Mouse (Mus musculus) hindlimb bud, embryonic 11.5 days (tissue): ENCODE measurements around the gene Flrt3.
A peak's percentile ranks its signal among the peaks of the same experiment; 100 is the strongest.

ENCODE experiments used
- DNase-seq: peaks from one replicate; pipeline ENCODE4 v3.0.0-alpha.2; 2012; ENCODE audit warnings: low read depth, low spot score; ENCODE audit errors: extremely low spot score

Flrt3 gene

DNA sequence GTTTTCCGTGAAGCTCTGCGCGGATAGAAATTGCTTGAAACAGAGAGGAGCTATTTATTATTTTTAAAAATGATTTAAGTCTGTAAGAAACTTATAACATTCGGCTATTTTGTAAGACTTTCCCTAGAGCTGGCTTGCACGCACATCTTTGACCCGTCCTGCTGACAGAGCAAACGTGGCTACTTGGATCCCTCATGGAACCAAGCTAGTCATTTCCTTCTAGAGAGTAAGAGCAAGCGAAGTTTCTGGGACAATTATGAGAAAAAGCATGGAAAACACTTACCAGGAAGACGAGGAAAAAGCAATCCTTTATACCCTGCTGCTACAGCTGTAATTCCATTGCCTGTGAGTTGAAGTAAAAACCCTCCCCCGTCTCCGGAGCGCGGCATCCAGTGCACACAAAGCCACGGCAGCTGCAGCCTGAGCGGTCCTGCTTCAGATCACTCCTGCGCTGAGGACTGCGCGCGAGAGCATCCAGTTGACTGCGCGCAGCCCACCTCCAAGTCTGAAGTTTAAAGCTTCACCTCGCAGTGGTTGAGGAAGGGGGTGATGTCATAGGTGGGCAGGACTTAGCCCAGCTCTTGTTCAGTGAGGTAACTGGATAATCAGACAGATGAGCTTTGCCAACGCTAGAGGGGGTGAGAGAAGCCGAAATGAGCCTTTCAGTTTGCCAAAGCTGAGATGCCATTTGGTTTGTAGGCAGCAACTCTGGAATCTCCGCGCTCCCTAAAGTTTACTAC is at the start of gene Flrt3:
Flrt3 (minus strand) TSS at position 507 of the 740 bp plus-strand sequence.
- DNase-seq = peak; percentile 96

DNA sequence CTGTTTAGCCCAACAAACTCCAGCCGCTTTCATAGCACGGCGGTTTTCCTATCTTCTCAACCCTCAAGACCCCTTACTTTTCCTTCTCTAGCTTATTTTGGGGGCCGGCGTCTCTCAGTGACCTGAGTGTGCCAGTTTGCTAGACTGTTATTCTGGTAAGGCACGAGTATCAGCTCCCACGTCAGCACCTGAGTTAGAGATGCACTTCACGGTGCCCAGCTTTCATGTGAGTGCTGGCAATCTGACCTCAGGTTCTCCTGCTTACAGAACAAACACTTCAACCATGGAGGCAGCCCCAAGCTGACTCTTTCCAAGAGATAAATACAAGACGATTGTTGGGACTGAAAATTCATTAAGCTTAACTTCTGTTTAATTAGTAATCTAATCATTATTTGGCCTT is 46.1 kb upstream of the Flrt3 start:
- no peak for DNase-seq

DNA sequence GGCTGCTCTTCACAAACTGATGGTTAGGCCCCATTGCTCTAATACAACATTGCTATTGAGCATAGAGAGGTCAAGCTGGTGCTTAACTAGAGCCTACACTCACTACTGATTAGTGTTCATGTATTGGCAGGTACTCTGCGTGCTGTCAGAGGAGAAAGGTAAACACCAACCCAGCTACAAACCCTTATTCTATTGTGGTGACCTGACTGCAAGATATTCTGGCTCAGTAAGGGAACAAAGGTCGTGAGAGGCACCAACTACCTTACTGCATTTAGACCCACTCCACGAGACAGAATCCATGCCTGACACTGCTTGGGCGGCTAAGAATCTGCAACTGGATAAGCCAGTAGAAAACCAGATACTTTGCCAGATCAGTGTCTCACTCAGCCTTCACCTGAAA is 44.6 kb upstream of the Flrt3 start:
- DNase-seq = no peak

DNA sequence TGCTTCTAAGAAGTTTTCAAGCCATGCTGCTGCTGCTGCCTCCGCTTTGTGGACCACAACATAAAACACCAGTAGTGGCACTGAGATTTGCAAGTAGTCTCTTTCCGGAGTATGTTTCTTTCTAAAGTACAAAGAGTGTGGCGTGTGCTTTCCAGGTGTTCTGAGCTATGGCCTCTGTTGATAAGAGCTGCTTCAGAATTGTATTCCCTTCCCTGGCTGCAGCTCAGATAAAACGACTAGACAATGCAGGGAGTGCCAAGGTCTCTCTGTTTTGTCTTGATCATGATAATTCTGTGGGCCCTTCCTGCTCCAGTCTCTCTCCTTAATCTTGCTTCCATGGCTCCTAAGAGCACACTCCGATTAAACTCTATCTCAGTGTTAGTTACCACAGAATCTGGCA is 36.3 kb upstream of the Flrt3 start:
- no peak for DNase-seq

DNA sequence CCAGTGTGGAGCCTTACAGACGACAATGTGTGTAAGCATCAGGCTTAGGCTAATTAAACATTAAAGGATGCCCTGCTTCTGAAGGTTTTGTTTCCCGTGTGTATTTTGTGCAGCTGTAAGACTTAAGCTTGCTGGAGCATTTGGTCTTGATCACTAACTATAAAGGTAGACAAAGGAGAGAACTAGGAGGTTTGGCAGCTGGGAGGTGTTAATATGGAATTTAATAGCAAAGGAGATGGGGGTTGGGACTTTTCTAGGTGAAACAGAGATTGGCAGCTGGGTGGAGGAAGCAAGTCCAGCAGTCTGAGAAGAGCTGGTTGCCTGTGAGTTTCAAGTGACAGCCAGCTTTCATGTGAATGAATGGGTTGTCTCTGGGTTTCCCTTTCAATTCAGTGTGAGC is 34.0 kb upstream of the Flrt3 start:
- peak; percentile 37 for DNase-seq

DNA sequence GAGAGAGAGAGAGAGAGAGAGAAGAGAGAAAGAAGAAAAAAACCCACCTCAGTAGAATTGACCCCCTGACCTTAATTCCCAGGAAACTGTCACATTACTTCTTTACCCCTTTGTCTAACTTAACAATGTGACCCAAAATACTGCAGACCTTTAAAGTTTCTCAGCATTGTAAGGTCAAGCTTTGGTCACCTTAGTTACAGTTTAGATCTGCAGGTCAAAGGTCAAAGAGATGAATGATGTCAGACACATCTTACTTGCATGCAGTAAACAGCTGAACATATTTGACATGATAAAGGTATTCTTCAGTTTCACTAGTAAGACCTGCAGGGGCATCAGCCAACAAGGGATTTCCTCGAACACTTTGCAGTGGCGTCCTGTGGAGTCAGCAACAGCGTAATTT is 32.9 kb upstream of the Flrt3 start:
- DNase-seq = no peak

DNA sequence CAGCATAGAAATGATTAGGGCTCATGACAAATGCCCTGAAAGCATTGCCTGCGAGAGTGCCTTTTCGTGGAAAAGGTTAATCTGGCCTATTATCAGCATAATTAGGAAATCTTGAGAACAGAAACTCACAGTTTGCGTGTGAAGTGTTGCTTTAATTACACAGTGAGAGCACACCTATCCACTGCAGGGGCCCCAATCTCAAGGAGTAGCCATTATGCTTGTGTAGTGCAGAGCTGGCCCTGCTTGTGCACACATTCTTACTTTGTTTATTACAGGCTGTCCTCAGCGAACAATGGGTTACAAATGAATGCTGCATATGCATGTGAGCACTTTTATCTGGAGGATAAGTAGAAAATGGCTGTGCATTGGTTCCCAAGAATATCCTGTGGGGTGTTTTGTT is 32.1 kb upstream of the Flrt3 start:
- DNase-seq = no peak

DNA sequence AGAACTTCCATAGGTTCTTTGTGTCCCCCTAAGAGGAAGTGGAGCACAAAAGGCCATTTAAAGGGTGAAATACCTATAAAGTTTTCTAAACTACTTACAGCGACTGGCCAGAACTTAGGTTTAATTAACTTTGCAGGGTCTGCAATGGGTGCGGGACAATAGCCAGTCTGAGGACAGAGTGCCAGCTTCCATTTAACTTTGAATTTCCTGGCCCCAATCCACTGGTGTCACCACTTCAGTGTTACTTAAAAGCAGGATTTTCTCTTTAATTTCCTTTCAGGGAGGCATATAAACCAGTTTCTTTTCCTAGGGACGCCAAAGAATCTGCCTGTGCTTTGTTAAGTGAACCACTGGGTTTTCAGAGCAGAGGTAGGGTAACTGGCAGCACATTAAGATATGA is 27.3 kb upstream of the Flrt3 start:
- DNase-seq = no peak

DNA sequence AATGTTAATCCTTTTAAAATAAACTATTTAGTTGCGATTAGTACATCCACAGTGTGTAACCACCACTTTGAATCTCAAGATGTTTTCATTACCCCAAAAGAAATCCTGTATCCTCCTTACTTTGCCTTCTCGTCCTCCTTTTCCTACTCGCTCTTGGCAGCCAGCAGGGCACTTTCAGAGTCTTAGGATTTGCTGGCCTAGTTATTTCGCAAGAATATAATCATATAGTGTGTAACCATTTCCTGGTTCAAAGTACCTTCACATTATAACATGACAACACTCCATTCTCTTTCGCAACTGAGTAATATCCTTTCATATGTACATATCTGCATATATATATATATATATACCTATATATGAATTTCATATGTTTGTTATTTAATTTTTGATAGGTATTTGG is 22.6 kb upstream of the Flrt3 start:
- DNase-seq = no peak

DNA sequence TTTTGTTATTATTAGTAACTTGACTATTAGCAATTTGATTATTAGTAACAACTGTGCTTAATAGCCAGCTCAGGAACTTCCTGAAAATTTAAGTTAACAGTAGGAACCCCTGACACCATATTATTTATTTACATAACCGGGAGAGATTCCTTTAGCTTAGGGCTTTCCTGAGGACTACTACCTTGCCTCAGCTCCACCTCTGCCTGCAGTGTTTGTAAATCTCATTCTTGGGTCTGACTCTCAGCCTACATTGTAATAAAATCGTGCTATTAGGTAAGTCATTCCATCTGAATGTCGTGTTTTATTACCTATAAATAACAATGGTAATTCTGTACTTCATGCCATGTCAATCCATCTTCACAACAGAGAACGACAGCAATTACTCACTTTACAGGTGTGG is 21.2 kb upstream of the Flrt3 start:
- no peak for DNase-seq

DNA sequence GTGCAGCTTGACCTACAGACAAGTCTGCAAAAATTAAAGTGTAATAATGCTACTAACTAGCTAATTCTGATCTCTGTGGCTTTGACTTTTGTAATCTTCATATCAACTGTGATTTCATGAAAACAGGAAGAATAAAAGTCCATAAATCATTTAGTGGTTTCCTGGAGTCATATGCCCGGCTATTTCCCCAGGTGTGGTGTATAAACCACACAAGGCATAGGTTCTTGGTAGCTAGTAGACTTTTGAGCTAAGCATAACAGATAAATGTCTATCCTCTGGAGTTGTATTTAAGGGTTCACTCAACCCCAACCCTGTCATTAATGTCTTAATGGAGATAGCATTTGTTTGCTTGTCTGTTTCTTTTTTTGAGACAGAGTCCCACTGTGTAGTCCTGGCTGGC is 20.1 kb upstream of the Flrt3 start:
- no peak for DNase-seq

DNA sequence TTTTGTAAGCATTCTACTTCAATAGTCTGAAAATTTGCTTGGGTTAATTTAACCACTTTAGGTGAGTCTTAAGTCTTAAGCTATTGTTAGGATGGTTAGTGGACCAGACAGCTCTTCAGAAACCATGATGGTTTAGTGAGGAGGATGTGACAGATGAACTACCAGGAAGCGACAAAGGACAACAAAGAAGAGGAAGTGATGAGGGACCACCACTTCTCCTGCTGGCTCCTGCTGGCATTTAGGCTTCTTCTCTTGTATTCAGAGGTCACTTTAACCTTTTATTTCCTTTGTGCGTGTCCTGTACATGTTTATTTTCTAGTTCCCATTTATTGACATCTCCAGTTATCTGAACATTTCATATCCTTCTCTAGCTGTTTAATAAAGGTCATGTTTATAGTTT is 19.6 kb upstream of the Flrt3 start:
- DNase-seq = no peak

DNA sequence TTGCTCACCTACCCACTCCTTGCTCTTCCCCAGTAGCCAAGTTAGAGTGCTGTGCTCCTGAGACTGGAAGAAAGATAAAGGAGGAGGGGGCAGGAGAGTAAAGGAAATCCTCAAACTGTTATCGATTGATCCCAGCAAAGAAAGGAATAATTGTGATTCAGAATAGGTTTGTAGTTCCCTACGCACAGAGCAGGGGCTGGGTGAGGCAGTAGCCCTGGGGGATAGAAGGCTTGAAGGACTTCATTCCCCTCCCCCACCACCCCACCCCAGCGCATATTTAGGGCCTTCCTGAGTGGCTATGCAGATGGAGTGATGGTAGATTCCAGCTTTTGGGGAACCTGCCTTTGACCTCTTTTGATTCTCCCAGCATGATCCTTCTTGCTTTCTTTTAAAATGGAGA is 5.5 kb upstream of the Flrt3 start:
- DNase-seq = no peak

DNA sequence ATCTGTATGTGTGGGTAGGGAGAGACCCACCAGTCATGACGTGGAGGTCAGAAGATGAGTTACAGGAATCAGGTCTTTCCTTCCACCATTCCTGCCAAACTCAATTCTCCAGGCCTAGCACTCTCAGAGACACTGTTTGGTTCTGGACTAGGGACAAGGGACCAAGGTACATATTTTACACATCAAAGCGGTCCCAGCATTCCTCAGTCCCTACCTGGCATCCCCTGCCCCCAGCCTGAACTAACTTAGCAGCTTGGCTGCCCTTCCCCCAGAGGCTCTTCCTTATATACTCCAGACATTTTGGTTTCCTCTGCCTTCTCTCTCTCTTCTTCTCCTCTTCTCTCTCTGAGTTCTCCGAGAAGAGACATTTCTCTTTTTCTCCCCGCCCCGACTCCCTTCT is 2.2 kb upstream of the Flrt3 start:
- no peak for DNase-seq

DNA sequence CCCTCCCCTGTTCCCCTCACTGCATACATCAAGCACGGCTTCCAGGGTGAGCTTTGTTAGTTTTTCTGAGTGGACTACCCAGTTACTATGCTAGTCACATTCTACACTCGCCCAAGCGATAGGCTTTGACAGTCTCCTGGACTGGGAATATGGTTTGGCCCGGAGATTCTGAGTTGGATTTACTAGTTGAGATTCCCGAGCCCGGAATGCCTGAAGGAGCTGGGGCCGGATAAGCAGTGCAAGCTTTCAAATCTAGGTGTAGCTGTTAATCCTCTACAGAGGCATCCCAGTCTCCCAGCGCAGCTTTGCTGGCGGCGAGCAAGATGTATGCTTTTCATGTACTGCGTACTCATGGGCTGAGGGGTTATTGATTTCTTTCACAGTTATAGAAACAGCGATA is 812 bp downstream of the Flrt3 start:
- no peak for DNase-seq

DNA sequence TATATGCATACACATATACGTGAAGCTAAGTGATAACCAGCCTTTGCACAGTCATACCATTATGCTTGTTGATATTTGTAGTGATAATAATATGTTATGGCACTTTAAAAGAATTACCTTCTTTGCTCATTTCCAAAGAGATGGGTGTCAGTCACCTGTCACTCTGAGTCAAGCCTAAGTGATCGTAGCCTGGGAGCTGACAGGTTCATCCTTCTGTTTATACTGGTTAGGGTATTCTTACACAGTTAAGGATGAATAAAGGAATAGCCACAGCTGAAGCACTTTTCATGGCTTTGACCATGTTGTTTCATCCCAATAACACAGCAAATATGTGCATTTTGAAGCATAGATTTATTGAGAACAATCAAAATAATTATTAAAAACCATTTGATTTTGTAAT is 1.5 kb downstream of the Flrt3 start:
- no peak for DNase-seq

DNA sequence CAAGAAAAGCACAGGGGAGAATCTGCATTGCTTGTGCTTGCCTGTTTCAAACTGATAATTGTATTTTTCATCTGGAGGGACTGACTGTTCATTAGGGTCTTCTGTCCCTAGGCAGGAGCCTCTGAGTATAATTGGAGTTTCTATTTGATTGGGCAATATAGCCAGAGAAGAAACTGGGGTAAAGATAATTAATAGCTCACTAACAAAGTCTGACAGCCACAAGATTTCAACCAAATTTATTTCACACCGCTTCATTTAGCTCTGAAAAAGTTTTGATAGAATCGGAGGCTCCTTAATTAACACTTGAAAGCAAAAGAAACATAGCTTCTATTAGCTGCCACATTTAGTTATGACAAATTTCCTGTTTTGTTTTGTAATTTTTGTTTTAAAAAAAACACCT is 2.2 kb downstream of the Flrt3 start:
- no peak for DNase-seq

DNA sequence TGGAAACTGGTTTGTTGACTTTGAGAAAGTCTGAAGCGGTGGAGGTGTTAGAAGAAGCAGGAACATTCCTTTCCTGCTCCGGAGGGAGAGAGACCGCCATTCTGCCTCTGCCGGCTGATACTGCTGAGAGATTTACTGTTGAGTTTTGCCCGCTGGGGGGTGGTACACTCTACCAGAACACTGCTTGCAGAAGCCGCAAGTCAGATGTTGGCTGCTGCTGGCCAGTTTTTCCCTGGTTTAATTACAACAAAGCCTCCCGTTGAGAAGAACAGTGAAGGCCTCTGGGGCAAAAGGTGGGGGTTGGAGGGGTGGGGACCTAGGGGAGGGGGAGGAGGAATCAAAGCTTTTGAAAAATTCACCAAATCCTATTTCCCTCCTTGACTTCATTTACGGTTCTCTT is 3.0 kb downstream of the Flrt3 start:
- peak; percentile 79 for DNase-seq

DNA sequence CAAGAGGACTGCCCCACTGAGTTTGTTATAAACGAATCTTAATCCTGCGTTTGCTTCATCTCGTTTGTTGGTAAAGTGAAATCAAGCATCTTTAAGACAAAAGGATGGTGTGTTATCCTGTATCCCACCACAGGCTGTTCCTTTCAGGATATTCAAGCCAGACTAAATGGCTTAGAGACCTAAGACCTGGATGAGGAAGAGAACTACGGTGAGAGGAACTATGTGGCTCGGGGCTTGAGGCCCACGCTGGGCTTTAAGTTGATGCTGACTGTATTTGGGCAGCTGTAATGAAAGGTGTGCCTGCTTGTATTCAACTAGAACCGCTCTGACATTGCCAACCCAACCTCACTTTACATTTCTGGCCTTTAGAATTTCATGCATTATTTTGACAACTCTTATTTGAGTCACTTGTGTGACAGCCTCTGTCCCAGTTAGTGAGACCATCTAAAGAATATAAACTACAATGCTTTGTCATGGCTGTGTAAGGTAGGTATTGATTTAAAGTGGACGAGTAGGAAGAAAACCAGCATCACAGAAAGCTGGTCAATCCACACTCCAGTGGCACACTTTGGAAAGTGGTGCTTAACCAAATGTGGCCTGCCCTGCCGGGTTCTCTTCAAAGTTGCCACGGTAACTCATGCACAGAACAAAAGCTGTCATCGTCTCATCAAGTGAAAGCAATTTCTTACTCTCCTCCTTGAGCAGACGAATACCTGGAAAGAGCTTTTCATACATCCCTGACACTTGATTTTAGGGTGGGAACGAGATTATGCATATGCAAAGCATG is 3.8 kb downstream of the Flrt3 start:
- DNase-seq = no peak

DNA sequence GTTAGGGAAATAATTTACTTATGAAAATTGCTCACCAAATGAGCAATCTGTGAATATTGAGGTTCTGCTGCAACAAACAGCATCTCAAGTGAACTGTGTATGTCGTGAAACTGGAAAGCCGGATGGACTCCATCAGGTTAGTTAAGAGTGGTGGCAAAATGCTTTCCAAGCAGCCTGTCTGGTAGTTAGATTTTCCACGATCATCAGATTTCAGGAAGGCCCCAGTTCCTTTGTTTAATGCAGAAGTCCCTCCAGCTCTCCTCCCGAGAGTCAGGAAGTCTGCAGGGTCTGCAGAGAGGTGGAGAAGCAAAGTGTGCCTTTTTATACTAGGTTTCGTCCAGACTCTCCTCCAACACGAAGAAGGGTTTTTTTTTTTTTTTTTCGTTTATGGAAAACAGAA is 4.4 kb downstream of the Flrt3 start:
- DNase-seq = no peak

DNA sequence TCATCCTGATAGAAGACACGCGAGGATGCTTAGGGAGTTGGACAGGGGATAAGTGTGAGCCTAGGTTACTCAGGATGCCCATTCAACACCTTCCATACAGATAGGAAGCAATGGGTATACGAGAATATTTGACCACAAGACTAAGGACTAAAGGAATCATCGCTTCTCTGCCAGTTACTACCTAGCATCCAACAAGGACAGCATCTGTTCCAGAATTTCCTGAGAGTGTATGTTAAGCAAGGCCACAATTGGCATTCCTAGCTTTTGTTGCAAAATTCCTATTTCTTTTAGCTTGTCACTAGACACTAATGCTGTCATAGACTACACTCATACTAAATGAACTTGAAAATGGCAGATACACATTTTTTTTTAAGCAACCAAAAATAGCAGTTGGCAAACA is 6.9 kb downstream of the Flrt3 start:
- DNase-seq = no peak

DNA sequence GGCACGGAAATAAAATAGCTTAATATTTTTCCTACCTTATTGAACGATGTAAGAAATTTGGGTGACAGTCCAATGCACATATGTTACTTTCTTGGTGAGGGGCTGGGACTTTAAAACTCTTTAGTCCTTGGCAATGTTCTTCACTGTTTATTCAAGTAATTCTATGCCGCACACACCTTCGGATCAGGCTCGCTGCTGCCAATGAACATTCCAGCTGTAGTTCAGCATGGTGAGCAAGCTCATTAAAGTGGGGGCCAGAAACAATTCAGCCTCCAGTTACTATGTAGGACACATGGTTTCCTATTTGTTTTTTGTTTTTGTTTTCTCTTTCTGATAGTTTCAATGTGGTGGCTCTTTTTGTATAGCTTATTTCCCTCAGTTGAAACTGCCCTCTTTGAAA is 8.6 kb downstream of the Flrt3 start:
- DNase-seq = no peak

DNA sequence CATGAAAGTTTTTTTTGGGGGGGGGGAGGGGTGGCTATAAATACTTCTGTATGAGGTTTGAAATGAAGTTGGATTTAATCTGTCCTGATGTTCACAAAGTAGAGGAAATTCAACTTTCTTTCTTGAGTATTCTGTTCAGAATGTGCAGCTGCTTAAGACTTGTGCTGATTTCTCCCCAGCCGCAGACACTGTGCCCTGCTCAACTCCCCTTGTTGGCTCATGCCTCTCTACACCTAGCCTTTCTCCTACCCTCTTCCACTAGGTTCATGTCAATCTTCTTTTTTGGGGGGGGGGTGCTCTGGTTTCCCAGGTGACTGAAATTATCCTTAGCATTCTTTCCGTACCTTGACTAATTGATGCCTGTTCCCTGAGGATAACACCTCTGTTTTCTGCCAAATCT is 17.3 kb downstream of the Flrt3 start:
- DNase-seq = no peak
